Mouse (Mus musculus): ENCODE measurements around the gene Adssl1.

The Adssl1 gene

GRCm38 (mm10) chr12:112660576-112661326, 40.9 kb downstream of the Adssl1 start:
- no peak for DNase-seq

DNA sequence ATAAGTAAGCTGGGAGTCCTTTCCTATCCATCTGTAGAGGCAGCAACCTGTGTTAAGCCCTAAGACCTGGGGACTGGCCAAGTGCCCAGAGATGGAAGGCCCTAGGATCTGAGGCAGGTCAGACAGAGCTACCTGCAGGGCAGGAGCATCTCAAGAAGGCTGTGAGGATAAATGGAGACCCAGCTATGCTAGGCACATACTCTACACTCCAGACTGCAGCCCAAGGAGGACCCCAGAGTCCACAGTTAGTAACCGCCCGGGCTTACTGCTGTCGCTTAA, 41.4 kb downstream of the Adssl1 start:
- DNase-seq: no peak

- DNase-seq: no peak
Observed at GRCm38 (mm10) chr12:112661851-112662250, 42.0 kb downstream of the Adssl1 start.

DNA sequence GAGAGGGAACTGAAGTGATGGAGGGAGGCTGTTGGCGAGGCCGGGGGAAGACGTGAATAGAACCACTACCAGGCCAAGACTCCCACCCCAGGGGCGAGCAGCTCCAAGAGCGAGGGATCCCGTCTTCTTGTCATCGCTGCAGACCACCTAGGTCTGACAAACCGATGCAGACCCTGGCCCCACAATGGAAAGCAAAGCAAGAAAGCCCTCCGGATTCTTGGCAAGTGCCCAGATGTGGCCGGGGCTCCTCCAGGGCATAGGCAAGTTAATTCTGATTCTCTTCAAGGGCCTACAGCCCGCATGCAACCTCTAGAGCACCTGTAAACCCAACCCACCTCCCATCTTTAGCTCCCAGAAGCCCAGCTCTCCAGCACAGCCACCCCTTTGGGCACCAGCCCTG, 43.5 kb downstream of the Adssl1 start:
- DNase-seq: no peak

DNA sequence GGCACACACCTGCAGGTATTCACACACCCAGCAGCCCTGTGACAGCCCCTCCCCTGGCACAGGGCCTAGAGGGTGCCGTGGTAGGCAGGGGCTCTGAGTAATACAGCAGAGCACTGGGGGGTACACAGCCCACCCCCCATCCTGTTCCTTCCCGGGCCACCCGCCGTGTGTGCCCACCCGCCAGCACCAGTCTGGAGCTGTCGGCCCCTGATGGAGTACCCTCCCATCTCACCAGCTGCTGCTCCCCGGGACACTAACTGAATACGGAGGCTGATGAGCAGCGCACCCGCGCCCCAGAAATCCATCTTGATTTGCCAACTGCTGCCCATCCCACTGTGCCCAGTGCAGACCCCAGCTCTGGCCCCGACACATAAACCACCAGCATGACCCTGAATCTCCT, 43.9 kb downstream of the Adssl1 start:
- no peak for DNase-seq

DNA sequence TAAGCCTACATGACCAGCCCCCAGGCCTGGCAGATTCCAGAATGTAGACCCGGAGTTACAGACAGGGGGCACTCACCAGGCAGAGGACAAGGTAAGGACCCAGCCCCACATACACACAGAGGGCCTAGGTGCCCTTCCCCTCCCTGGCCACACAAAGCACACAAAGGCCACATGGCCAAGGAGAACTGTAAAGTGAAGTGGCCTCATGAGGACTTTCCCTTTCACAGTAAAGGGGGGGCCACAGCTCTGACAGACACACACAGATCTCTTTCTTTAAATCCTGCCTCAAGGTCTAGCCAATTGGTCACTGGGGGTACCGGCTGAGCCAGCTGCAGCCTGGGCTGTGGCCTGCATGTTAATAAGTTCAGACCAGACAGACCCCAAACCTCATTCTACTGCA, 44.3 kb downstream of the Adssl1 start:
- DNase-seq: no peak

DNA sequence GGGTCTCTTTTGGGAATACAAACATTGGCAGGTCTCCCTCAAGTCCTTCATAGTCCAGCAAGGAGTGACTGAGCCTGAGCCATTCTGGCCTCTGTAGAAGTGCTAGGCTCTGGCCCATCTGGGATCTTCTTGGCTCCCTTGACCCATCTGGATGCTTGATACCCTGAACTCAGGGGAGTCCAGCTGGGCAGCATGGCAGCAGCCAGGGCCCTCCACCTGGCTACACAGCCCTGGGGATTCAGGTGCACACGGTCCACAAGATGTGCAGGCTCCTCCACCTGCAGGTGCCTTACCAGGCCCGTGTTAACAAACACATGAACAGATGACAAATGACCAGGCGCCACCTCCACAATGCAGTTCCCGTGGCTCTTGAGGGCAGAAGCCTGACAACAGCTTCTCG, 44.8 kb downstream of the Adssl1 start:
- DNase-seq: no peak

- DNase-seq: peak; percentile 57 to 65
Observed at GRCm38 (mm10) chr12:112665445-112665844, 45.6 kb downstream of the Adssl1 start.

DNA sequence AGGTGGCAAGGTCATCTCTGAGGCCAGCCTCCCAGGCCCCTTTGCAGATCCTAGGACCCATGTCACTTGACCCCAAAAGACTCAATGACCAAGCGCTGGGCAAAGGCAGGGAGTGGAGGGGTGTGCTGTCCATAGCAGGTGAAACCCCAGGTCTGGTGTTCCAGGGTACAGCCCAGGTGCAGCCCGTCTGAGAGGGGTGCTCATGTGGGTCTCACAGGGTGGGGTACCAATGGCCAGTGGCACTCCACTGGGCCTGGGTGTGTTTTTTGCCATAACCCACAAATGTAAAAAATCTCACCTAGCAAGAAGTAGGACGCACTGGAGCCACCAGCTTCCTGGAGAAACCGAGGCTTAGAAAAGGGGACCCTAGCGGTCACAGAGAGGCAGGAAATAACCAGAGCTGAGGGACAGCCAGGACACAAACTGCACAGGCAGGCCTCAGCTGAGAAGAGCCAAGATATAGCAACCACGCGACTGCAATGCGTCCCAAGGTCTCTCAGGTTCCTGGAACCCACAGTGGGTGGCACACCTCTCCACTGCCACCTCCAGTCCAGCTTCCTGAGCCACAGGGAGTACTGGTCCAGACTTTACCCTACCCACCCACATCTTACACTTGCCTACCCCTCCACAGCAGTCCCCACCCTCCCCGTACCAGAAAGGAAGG, 46.2 kb downstream of the Adssl1 start:
- no peak for DNase-seq

- DNase-seq: no peak
Observed at GRCm38 (mm10) chr12:112667619-112668297, 47.9 kb downstream of the Adssl1 start.

GRCm38 (mm10) chr12:112670718-112671393, 51.0 kb downstream of the Adssl1 start:
- no peak for DNase-seq

DNA sequence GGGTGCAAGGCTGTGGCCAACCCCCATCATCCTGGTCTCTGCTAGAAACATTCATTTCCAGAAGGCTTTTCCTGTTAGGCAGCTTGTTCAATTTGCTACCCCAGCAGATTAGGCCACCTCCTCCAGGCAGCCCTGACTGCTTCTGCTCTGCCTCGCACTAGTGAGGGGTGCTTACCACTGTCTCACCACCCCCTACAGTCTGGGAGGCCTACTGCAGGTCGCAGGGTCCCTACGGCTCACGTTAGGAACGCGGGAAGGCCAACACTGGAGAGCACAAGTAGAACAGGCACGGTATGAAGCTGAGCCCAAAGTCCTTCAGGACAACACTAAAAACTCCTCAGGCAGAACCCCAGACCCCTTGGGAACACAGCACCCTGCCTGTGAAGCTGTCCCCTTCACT, 52.0 kb downstream of the Adssl1 start:
- DNase-seq: no peak

DNA sequence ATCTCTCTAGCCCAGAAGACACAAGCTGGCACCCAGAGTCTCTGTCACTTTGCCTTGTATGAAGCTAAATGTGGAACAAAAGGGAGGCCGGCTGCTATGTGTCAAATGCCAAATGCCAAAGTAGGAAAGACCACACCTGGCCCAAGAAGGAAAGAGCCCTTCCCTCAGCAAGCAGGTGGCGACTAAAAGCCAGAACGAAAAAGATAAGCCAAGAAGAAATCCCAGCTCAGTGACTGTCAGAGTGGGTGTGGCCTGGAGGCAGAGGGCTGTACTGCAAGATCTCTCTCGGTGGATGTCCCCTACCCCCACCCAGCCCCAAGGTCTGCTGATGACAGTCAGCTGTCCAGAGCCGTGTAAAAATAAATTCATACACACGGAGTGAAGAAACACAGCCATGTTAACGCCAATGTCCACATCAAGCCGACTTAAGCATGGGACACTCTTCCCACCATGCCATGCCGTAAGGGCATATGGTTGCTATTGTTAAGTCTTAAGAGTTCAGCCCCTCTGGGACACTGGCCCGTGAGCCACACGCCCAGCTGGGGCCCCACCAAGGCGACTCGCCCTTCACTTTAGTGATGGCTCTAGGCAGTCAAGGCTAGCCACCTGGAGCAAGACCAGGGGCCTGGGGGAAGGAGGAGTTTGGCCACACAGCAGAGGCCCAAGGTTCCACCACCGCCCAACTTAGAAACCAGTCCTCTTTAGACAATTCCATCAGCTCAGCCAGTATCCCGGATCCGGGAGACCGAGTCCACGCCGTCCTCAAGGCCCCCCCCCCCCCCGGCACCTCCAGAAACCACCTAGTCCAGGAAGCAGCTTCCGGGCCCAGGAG, 53.1 kb downstream of the Adssl1 start:
- no peak for DNase-seq

- DNase-seq: peak; percentile 49 to 58
Observed at GRCm38 (mm10) chr12:112673576-112674091, 53.8 kb downstream of the Adssl1 start.

GRCm38 (mm10) chr12:112674132-112675011, 54.5 kb downstream of the Adssl1 start, which contains the start of gene Akt1:
Gene Akt1 (minus strand): TSS chr12:112674884.
- DNase-seq: peak; percentile 61 to 65

GRCm38 (mm10) chr12:112675245-112676035, 55.6 kb downstream of the Adssl1 start:
- DNase-seq: peak; percentile 85

- DNase-seq: no peak
Observed at GRCm38 (mm10) chr12:112677076-112677475, 57.2 kb downstream of the Adssl1 start.

- DNase-seq: no peak
Observed at GRCm38 (mm10) chr12:112677943-112678554, 58.2 kb downstream of the Adssl1 start.

GRCm38 (mm10) chr12:112678555-112679026, 58.7 kb downstream of the Adssl1 start, which contains the start of gene Zbtb42:
Gene Zbtb42 (plus strand): TSS chr12:112678828.
- no peak for DNase-seq

Measured in cerebellum, postnatal 36 days (tissue).